Mouse (Mus musculus): Measurements from ENCODE around the gene Hoxb4.

Hoxb4 gene

DNA sequence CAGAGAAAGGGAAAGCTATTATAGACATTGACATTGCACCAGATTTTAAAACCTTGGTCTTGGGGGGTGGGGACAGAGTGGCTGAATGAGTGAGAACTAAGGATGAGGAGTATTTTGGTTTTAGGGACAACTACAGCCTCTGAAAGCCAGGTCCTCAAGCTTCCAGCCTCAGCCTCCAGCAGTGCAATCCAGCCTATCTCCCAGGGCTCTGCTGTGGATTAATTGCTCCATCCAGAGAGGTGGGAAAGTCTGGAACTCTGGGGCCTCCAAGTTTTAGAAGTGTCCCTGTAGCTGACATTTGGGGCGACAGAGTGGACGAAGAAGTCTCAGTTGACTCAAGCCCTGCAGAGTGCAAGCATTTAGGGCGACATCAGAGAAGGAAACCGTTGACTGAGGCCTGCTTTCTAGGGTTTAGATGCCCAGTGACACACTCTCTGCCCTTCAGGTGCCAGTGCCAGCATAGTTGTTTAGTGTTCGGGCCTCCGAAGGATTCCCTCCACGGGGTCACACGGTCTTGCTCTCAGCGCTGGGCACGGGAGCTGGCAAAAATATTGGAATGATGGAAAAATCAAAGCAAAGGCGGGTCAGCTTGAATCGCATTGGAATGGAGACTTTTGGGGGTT lies 4.2 kb upstream of the Hoxb4 start:
- no peak for DNase-seq (ENCODE audit: low read depth, low spot score)

GRCm38 (mm10) chr11:96314671-96315343 lies 3.3 kb upstream of the Hoxb4 start:
- DNase-seq (ENCODE audit: low read depth, low spot score): no peak

DNA sequence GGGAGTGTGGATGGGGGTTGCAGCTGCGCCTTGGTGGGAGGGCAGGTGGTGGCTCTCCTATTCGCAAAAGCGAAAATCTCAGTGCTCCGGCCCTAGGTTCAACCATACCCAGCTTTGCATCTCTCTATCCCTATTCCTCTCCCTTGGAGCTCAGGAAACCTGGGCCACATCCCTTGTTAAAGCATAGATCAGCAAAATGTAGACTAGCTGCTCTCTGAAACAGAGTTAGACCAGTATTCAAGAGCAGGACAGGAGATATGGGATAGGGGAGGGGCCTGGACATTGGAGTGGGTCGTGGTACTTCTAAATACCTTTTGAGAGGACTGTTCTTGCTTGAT lies 2.8 kb upstream of the Hoxb4 start:
- DNase-seq (ENCODE audit: low read depth, low spot score): no peak

GRCm38 (mm10) chr11:96316696-96317607 lies 1.1 kb upstream of the Hoxb4 start:
- DNase-seq (ENCODE audit: low read depth, low spot score): no peak

- no peak for DNase-seq (ENCODE audit: low read depth, low spot score)
Observed at GRCm38 (mm10) chr11:96318368-96319070, 452 bp downstream of the Hoxb4 start.

DNA sequence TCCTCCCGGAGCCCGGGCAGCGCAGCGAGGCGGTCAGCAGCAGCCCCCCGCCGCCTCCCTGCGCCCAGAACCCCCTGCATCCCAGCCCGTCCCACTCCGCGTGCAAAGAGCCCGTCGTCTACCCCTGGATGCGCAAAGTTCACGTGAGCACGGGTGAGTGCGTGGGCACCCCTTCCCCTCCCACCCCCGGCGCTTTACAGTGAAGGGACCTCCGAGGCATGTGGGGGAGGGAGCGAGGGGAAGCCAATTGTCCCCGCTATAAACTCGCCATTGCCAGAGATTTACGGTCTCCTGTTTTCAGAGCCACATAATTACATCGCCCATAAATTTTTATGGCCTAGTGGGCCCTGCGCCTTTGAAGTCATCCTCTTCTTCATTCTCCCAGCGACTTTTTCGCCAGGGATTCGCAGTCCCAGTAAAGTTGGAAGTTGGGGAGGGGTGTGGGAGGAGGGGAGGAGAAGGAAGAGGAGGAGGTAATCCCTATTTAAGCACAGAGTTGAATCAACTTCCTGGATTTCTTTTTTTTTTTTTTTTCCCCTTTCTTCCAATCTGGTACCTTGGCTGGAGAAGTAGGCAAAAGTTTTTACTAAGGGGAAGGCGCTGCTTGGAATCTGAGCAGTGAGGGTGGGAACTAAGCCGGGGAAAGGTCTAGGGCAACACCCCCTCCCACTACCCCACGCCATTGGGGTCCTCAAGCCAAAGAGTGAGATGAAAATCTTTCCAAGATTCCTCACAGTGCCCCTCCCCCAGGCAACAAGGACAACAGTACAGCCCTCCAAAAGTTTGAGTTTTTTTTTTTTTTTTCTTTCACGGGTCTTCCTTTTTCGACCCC lies 1.2 kb downstream of the Hoxb4 start:
- DNase-seq (ENCODE audit: low read depth, low spot score): no peak

- no peak for DNase-seq (ENCODE audit: low read depth, low spot score)
Observed at GRCm38 (mm10) chr11:96319910-96320309, 1.8 kb downstream of the Hoxb4 start.

DNA sequence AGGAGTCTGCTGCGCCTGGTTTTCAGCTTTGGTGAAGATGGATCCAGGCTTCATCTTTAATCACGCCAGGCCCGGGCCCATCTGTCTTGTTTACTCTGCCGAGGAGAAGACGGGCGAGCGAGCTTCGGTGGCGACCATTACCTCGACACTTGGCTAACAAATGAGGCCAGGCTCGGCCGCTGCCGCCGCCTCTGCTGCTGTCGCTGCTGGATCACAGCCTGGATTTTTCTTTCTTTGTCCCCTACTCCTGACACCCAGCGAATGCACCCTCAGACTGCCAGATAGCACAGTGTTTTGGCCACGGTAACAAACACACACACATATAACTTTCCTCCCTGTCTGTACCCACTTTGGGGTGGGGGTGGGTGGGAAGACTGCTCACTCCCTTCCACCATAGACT lies 2.6 kb downstream of the Hoxb4 start:
- no peak for DNase-seq (ENCODE audit: low read depth, low spot score)

DNA sequence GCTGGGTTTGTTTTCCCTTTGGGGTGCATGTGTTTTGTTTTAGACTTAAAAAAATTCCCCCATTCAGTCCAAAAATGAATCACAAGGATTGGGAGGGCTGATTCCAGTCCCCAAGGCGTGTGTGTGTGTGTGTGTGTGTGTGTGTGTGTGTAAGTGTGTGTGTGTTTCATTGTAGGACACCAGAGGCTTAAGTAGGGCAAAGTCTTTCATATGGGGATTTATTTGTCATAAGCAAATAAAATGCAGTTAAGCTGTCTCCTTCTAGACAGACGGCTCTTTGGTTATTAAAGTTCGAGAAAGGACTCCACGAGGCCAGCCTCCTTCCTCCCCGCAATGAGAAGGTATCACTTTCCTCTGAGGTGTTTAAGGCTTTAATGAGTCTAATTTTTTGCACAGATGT lies 3.8 kb downstream of the Hoxb4 start:
- no peak for DNase-seq (ENCODE audit: low read depth, low spot score)

- DNase-seq (ENCODE audit: low read depth, low spot score): no peak
Observed at GRCm38 (mm10) chr11:96322738-96323137, 4.7 kb downstream of the Hoxb4 start.

DNA sequence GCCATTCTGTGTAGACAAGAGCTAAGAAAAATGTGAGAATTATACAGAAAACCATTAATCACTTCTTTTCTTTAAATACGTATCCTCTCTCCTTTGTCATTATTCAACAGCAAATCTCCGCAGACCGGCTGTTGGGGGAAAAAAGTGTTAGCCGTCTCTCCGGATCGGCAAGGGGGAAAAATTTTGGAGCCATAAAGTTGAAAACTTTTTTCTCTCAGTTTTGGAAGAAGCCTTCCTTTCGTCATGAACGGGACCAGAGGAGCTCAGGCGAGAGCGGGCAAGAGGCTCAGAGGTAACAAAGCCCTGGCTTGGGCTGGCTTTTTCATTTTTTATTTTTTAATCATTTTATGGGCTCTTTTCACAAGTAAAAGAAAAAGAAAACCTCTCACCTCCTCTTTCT lies 5.1 kb downstream of the Hoxb4 start, which contains the start of gene Hoxb3:
Gene Hoxb3, plus strand, starts transcription at position 173 of the 400 bp plus-strand sequence.
- no peak for DNase-seq (ENCODE audit: low read depth, low spot score)

- no peak for DNase-seq (ENCODE audit: low read depth, low spot score)
Observed at GRCm38 (mm10) chr11:96324125-96324524, 6.1 kb downstream of the Hoxb4 start.

- DNase-seq (ENCODE audit: low read depth, low spot score): no peak
Observed at GRCm38 (mm10) chr11:96324965-96325364, 6.9 kb downstream of the Hoxb4 start.

DNA sequence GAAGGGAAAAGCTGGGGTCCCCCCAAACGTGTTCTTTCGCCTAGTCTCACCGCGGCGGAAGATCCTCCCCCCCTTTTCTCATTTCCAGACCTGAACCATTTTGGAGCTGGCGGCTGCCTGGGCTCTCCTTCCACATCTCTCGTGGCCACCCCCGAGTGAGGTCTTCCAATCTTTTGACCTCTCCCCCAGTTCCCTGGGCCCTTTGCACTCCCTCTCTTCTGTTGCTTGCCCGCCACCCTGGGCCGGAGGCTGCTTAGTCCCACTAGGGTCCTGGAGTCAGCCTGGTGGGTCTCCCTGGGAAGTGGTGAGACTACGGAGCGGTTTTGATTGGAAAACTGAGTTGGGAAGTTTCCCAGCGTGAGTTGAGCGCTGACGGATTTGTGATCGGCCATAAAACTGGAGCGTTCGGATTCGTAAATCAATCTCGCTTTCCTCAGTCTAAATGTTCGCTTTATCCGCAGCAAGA lies 7.7 kb downstream of the Hoxb4 start:
- DNase-seq (ENCODE audit: low read depth, low spot score): no peak

DNA sequence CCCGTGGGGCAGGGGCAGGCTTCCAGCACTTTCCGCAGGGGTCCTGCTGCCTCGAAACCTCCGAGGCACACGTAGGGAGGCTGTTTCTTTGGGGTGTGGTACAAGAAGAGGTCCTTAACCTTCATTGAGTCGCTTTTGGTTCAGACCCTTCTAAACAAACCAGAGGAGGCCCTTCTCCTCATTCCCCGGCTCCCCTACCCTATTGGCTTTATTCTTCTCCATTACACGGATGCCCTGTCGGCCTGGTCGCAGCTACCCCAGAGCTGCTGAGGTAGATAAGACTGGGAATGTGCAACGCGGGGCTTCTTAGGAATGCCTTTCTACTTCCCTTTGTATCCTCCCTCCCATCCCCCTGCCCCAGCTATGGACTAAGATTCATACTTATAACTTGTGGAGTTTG lies 8.6 kb downstream of the Hoxb4 start:
- no peak for DNase-seq (ENCODE audit: low read depth, low spot score)

- DNase-seq (ENCODE audit: low read depth, low spot score): no peak
Observed at GRCm38 (mm10) chr11:96327122-96327521, 9.1 kb downstream of the Hoxb4 start.

DNA sequence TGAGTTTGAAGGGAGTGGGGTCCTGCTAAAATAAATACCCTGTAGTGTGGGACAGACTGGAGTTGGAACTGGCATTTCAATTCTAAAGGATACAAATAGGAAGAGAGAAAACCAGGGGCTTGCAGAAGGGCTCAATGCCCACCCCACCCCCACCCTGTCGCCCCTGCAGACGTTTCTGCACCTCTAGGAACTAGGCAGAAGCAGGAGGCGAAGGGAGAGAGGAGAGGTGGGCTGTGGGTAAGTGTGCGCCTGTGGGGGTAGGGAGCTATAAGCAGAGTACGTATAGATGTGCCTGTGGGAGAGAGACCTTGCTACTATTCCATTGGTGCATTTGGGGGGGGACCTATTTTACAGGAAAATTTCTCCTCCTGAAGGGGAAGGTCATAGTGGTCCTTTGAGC lies 9.7 kb downstream of the Hoxb4 start:
- DNase-seq (ENCODE audit: low read depth, low spot score): no peak

DNA sequence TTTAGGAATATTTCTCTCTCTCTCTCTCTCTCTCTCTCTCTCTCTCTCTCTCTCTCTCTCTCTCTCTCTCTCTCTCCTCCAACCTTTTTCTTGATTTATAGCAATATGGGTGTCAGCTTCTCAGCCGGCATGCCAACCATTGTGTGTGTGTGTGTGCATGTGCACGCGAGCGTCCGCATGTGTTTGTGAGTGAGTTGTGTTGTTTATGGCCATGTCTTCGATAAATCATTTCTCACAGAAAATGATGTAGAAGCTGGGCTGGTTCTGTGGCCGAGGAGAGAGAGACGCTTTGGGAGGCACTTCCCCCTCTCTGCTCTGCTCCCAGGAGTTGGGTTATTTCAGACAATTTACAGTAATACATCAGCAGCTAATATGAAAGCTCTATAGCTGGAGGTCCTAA lies 10.5 kb downstream of the Hoxb4 start:
- DNase-seq (ENCODE audit: low read depth, low spot score): no peak

GRCm38 (mm10) chr11:96332105-96332504 lies 14.0 kb downstream of the Hoxb4 start:
- DNase-seq (ENCODE audit: low read depth, low spot score): no peak

DNA sequence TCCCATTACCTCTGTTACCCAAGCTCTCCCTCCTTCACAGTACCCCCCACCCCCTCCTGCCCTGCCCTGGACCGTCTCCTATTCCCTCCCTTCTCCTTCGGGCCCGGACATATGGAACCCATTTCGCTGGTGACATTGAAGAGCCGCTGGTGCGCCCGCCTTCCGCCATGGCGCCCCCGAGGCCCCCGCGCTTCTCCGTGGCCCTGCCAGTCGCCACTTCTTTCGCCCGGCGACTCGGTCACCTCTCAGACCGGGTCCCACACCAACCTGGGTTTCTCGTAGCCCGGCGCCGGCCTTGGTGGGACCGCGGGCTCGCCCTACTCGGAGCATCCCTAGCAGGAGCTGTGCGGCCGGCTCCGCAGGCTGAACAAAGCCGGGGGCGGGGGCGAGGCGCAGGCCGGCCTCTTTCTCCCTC lies 14.6 kb downstream of the Hoxb4 start:
- no peak for DNase-seq (ENCODE audit: low read depth, low spot score)

Measured in retina, postnatal 7 days (tissue).